Mouse (Mus musculus) CH12F3 (cell line): Measurements from ENCODE around the gene Mrc2.

Experiments
- in situ Hi-C: fragments of 300-500 bp; cut with MboI; formaldehyde crosslinking; loops from 2 replicates; pipeline ENCODE4 v1.14.3; 2020; ENCODE audit warnings: low sequenced_read_pairs

Mrc2 gene

GRCm38 (mm10) chr11:105374526-105375175, 82.2 kb downstream of the Mrc2 start:
- in situ Hi-C loops = no loop called here

GRCm38 (mm10) chr11:105375821-105376235, 83.4 kb downstream of the Mrc2 start:
- in situ Hi-C loops = no loop called here

DNA sequence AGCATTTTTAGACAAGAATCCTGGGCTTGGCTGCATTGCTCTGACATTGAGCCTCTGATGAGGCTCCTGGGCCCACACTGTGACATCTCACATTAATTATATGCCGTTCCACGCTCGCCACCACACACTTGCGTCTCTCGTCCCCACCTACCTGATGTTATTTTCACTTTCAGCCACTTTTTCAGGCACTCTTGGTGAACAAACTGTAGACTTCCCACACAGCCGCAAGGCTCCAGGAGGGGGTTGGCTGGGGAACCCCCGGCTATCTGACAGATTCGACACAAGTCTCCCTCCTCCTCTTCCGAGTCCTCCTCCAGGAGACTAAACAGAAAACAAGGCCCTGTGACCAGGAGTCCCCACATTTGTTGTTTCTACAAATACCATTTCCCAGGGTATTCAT, 92.8 kb downstream of the Mrc2 start:
- in situ Hi-C loops = no loop called here

GRCm38 (mm10) chr11:105388636-105389035, 96.2 kb downstream of the Mrc2 start:
- in situ Hi-C loops = no loop called here

- in situ Hi-C loops = no loop called here
These were observed 97.8 kb downstream of the Mrc2 start for GRCm38 (mm10) chr11:105390290-105390689.
